Mouse (Mus musculus): ENCODE data around the gene Usf2.

- TF ChIP-seq CTCF (conservative IDR thresholded peaks at IDR 0.05 in 1 of 2, IDR thresholded peaks at IDR 0.05 in 1 of 2; ENCODE audit: low read depth in 2 of 2, low read length in 2 of 2) = no peak
- TF ChIP-seq EP300 (IDR thresholded peaks at IDR 0.05; ENCODE audit: low read length) = no peak
- no peak for TF ChIP-seq TCF12 (IDR thresholded peaks at IDR 0.05; ENCODE audit: low read depth, low read length)
- TF ChIP-seq MYC (IDR thresholded peaks at IDR 0.05; ENCODE audit: low read depth, low read length) = no peak
- TF ChIP-seq UBTF (IDR thresholded peaks at IDR 0.05; ENCODE audit: low read depth, low read length) = no peak
- TF ChIP-seq NELFE (IDR thresholded peaks at IDR 0.05; ENCODE audit: low read depth, low read length) = no peak
- no peak for TF ChIP-seq CHD1 (IDR thresholded peaks at IDR 0.05; ENCODE audit: low read depth, low read length)
- TF ChIP-seq ETS1 (conservative IDR thresholded peaks at IDR 0.05; ENCODE audit: low read depth, low read length) = no peak
- no peak for TF ChIP-seq POLR2A (IDR thresholded peaks at IDR 0.05; ENCODE audit: low read depth, low read length)
- TF ChIP-seq ZKSCAN1 (IDR thresholded peaks at IDR 0.05; ENCODE audit: borderline replicate concordance, low read depth, low read length) = no peak
- TF ChIP-seq POLR2AphosphoS2 (IDR thresholded peaks at IDR 0.05; ENCODE audit: low read depth, low read length) = no peak
- no peak for TF ChIP-seq NRF1 (IDR thresholded peaks at IDR 0.05; ENCODE audit: low read depth, low read length)
- no peak for TF ChIP-seq KAT2A (IDR thresholded peaks at IDR 0.05; ENCODE audit: insufficient replicate concordance, low read length)
Measured at GRCm38 (mm10) chr7:30971901-30972300, 15.3 kb upstream of the Usf2 start.

Measured in CH12.LX (cell line).